Mouse (Mus musculus) retina, postnatal 1 day (tissue): Measurements from ENCODE around the gene Taz.

Experiments
- DNase-seq: peaks from one replicate; pipeline ENCODE4 v3.0.0-alpha.2; 2012

The Taz gene

DNA sequence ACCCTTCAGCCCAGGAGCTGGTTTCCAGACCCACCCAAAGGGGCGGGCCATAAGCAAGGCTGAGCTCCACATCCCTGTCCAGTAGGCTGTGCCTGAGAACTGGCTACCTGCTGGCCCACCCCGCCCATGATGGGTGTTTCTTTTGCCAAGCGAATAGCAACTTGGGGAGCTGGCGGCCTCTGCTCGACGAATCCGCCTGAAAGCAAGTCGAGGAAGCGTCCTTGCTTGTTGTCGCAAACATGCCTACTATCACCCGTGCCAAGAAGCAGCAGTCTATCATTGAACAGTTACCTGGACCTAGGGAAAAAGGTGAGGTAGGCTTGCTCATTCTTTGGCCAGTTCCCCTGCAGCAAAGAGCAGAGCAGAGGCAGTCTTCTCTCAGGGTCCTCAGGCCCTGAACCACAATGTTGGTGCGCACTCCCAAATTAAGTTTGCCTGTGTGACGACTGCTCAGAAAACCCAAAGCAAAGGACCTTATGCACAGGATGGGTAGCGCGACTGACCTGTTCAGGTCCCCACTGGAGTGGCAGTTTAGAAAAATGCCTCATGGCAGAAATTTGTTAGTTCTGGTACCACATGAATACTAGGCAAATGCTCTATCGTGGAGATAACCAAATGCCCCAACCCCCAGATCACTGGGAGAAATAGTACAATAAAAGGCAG is at the start of gene Taz, which contains the start of gene Dnase1l1:
Gene Taz (plus strand): TSS at position 181 of the 663 bp plus-strand sequence.
Gene Dnase1l1 (minus strand): TSS at position 606 of the 663 bp plus-strand sequence.
- peak; percentile 62 for DNase-seq

GRCm38 (mm10) chrX:74233196-74233595 is 48.5 kb upstream of the Taz start:
- no peak for DNase-seq

DNA sequence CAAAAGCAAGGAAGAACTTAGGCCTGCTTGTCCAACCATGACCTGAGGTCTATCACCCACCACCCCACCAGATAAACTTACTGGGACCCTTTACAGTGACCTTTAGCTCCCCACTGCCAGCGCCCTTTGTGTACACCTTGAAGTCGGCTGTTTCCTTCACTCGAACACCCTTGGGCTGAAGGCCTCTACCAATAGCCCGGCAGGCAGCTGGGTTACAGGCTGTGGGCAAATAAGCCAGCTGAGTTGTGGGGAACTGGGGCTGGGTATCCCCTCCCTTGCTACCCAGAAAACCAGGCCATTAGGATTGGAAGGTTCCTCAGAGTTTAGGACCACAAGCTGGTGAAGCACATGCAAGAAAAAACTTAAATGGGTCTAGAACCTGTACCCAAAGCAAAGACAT is 41.4 kb upstream of the Taz start:
- no peak for DNase-seq

- DNase-seq = no peak
These were observed 38.3 kb upstream of the Taz start for GRCm38 (mm10) chrX:74243396-74243795.

- DNase-seq = no peak
These were observed 37.9 kb upstream of the Taz start for GRCm38 (mm10) chrX:74243807-74244206.

DNA sequence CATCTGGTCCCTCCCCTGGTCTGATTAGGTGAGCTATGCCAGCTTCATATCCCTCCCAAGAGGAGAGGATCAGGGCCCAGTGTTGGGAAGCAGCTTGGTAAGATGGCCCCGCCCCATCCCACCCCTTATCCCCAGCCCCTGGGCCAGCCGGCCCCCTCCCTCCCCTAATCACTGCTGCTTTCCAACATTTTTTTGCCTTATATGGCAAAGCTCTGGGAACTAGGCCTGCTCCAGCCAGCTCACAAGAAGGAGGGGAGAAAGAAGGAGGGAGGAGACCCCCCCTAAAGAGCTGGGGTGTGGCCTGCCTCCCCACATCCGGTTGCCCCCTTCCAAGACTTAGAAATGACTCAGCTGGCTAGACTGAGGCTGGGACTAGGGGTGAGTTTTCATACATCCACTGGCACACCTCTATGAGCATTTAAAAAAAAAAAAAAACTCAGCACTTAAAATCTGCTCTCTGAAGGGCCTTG is 37.1 kb upstream of the Taz start:
- DNase-seq = peak; percentile 65

DNA sequence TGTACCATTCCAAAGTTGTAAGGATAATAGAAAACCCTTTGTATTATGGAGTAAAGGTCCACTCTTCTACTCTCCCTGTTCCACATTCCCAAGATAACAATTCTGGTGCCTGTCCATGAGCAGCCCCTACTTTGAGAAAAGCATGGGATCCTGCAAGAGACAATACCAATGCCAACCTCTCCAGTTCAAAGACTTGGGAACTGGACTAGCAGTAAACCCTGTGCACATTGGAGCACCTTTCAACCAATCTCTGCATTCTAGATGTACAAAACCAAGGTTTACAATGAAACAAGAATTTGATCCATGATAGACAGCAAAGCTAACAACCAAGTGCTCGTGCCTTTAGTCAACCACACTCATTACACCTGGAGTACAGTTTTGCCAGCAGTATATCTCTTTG is 36.6 kb upstream of the Taz start:
- DNase-seq = peak; percentile 1

DNA sequence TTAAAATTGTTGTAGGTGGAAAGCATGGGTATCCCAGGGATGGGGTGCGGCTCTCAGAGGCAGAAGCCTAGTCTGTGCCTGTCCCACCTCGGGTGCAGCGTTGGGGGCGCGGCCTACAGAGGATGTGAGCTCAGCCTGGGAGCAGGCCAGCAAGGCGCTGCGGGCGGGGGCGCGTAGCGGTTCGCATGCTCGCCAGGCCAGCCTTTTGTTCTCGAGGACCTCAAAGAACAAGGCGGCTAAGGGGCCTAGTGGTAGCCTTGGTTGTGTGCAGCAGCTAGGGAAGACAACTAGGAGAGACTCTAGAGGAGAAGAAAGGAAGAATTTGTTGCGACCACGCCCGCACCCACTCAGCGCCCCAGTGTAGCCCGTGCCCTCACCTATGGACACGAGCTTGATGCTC is 36.0 kb upstream of the Taz start:
- DNase-seq = peak; percentile 79

GRCm38 (mm10) chrX:74246213-74246681 is 35.5 kb upstream of the Taz start:
- peak; percentile 95 for DNase-seq

- DNase-seq = no peak
These were observed 35.0 kb upstream of the Taz start for GRCm38 (mm10) chrX:74246693-74247092.

DNA sequence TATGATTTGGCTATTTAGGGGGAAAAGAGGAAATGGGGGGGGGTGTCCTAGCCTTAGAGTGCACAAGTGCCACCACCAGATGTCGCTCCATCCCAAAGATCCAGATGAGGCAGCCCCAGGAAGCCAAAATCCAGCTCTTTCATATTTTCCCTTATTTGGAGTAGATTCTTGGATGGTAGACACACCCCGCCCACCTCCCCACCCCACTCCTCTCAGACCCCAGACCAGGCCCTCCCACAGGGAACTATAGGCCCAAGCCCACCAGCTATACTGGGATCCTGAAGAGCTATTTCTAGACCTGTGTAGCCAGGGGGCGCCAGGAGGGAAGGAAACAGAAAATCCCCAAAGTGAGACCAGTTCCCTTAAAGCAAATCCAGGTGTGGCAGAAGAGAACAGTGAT is 33.1 kb upstream of the Taz start:
- DNase-seq = peak; percentile 76

DNA sequence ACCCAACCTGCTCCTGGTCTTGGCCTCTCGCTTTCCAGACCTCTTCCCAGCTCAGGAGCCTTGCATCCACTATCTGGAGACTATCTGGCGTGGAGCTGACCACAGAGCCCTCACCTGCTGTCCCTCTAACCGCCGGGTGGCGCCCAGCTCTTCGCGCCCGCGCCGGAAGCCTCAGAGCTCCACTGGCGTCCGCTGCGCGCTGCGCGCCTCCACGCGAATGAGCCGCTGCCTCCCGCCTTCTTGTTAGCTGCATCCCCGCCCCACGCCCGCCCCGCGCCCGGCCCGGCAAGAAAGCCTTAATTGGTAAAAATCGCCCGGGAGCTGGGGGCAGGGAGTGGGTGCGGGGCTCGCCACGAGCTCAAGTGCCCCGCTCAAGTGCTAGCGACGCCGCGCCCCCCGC is 32.1 kb upstream of the Taz start, which contains the start of gene Flna:
Gene Flna (minus strand): TSS at position 206 of the 400 bp plus-strand sequence.
- DNase-seq = peak; percentile 79

- DNase-seq = peak; percentile 96
These were observed 27.4 kb upstream of the Taz start, which contains the start of gene Emd for GRCm38 (mm10) chrX:74254153-74254887. Gene Emd, plus strand, starts transcription at chrX:74254687.

- DNase-seq = no peak
These were observed 26.7 kb upstream of the Taz start for GRCm38 (mm10) chrX:74254888-74255565.

DNA sequence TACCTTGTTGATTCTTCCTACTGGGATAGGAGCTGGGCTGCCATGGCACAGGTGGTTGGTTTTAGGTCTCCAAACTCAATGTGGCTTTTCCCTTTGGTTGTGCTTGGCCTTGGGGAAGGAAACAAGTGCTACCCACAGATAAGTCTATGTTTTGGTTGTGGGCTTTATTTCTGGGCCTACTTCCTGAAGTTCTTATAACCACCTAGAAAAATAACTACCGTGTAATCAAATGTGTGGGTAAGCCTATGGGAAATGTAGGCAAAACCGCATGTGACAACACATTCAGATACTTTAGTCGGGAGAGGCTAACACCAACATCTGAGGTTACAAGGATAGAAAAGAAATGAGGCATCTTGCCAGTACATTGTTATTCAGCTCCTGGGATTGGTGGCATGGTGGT is 24.0 kb upstream of the Taz start:
- DNase-seq = no peak

GRCm38 (mm10) chrX:74269736-74270061 is 12.0 kb upstream of the Taz start:
- DNase-seq = no peak

- peak; percentile 98 for DNase-seq
These were observed 11.4 kb upstream of the Taz start, which contains the start of gene Rpl10 for GRCm38 (mm10) chrX:74270062-74270901. Gene Rpl10, plus strand, starts transcription at chrX:74270812.

GRCm38 (mm10) chrX:74270902-74271551 is 10.7 kb upstream of the Taz start:
- peak; percentile 42 for DNase-seq

DNA sequence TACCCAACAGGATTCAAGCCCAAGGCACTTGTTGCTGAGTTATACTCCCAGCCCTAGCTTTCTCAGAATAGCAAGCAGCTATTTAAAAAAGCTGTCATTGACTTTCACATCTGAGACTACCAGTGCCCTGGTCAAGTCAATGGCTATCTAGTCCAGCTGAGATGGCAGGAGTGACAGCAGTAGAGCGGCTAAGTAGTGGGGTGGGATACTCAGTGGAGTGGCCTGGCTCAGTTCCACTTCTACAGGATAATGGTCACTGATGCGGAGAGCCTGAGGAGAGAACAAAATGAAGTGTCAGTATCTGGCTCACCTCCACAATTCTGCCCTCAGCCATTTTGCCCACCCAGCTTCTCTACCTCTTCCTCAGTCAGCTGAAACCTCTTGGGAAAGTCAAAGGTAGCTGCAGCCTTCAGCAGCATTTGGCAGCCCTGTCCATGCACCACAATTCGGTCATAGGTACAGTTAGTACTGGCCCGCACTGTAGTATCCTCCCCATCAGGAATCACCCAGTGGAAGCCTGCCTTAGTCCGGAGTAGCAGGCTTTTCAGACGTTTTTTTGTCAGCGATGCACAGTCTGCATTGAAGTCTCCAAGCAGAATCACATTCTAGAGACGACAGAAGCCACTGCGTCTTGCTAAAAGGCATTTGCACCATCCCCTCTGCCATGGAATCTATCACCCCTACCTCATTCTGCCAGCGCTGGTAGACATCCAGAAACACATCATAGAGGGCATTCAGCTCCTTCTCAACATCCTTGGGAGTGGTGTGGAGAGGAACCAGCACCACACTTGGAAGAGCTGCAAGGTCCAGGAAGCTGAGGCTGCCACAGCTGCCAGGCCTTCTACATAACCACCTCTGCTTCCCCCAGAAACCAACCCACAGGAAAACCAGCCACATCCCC is 8.0 kb upstream of the Taz start:
- DNase-seq = no peak

DNA sequence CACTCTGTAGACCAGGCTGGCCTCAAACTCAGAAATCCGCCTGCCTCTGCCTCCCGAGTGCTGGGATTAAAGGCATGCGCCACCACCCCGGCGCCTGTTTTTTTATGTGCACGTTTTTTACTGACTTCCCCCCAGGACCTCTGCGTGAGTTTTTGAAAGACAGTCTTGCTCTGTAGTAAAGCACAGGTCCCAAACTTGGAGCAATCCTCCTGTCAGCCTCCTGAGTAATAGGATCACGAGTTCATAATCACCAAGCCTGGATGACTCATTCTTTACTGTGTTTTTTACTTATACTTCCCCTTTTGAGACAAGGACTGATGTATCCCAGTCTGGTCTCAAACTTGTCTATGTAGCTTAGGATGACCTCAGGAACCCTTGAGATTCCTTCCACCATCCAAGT is 3.8 kb upstream of the Taz start:
- no peak for DNase-seq
